Mouse (Mus musculus) testis, adult 2 months (tissue): ENCODE measurements around the gene Cks2.

ENCODE experiments used
- CTCF ChIP-seq: fragments of 200-500 bp; IDR thresholded peaks from 2 replicates; pipeline ENCODE4 v1.5.1; 2012; ENCODE audit warnings: low read depth, mild to moderate bottlenecking, inconsistent platforms, low read length, moderate library complexity; ENCODE audit not compliant: control insufficient read depth, insufficient read depth, insufficient replicate concordance
- POLR2A ChIP-seq: fragments of 200-500 bp; IDR thresholded peaks from 2 replicates; pipeline ENCODE4 v1.6.1; 2012; ENCODE audit warnings: low read depth, mild to moderate bottlenecking, inconsistent platforms, low read length, moderate library complexity; ENCODE audit not compliant: control insufficient read depth

GRCm38 (mm10) chr13:51623678-51624077, 21.4 kb upstream of the Cks2 start:
- TF ChIP-seq POLR2A (no peak), CTCF (no peak)
